Mouse (Mus musculus) midbrain, embryonic 15.5 days (tissue): ENCODE measurements around the gene 6030452D12Rik. TPM values are rescaled to one million over a fixed set of nuclear protein-coding genes. Genes with fewer than 3 reads are reported as not detected.

Source experiments
- ATAC-seq: fragments of 200-750 bp; cut with Nextera tagmentation; replicated peaks from 2 replicates; pipeline ENCODE4 v1.8.0; 2017; ENCODE audit warnings: moderate TSS enrichment
- H3K27ac ChIP-seq: fragments of 300-500 bp; sonication (generic); 2 replicates; pipeline ENCODE4 v1.5.1; 2015; ENCODE audit warnings: mild to moderate bottlenecking, inconsistent platforms
- H3K27me3 ChIP-seq: fragments of 300-500 bp; sonication (generic); replicated peaks from 2 replicates; pipeline ENCODE4 v1.6.1; 2015; ENCODE audit warnings: inconsistent platforms
- H3K36me3 ChIP-seq: fragments of 300-500 bp; sonication (generic); replicated peaks from 2 replicates; pipeline ENCODE4 v1.6.1; 2015; ENCODE audit warnings: inconsistent platforms
- H3K4me1 ChIP-seq: fragments of 300-500 bp; sonication (generic); 2 replicates; pipeline ENCODE4 v1.6.1; 2015; ENCODE audit warnings: inconsistent platforms
- H3K4me2 ChIP-seq: fragments of 300-500 bp; sonication (generic); 2 replicates; pipeline ENCODE4 v1.6.1; 2015; ENCODE audit warnings: inconsistent platforms, mild to moderate bottlenecking, moderate library complexity
- H3K4me3 ChIP-seq: fragments of 300-500 bp; sonication (generic); 2 replicates; pipeline ENCODE4 v1.5.1; 2015; ENCODE audit warnings: mild to moderate bottlenecking, inconsistent platforms
- H3K9ac ChIP-seq: fragments of 300-500 bp; sonication (generic); 2 replicates; pipeline ENCODE4 v1.6.1; 2015; ENCODE audit warnings: mild to moderate bottlenecking, inconsistent platforms
- H3K9me3 ChIP-seq: fragments of 300-500 bp; sonication (generic); 2 replicates; pipeline ENCODE4 v1.6.1; 2016; ENCODE audit warnings: inconsistent platforms
- WGBS: fragments of 180-500 bp; shearing (Covaris S2); methylation state at CpG from one replicate; pipeline ENCODE4 v1.1.7; 2015; ENCODE audit warnings: mixed read lengths; 5-methylcytosine and 5-hydroxymethylcytosine counted together
- polyA plus RNA-seq: library from polyadenylated mRNA; unstranded; fragments of >200 nt; fragmentation: Nextera tagmentation; extraction: Ambion mirVana; gene quantifications from 2 replicates; pipeline ENCODE4 v1.2.1, GENCODE M21; 2015

Gene 6030452D12Rik
- polyA plus RNA-seq, 1 experiment from 2014 or later, result not detected

DNA sequence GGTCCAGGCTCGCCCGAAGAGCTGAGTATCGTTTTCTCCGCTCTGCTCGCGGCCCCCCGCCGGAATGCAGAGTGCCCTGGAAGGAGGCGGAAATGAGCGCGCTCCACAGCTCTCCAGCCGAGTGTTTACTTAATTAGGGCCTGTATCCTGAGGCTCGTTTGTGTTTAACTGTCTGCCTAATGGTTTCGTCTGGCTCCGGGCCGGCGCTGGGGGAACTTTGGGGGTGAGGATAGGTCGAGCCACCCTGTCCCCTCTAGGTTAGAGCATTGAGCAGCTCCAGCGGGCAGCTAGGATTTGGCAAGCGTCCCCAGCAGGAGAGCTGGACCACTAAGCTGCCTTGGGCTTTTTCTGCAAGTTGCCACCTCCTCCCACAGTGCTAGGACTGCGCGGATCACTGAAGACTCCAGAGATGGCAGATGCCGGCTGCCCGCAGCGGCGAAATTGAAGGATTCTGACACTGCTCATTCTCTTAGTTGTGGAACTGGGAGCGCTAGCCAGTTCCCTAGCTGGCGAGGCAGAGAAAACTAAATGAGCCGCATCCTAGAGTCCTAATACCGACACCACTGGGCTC is 7.5 kb downstream of the 6030452D12Rik start:
- H3K27ac ChIP-seq, result 0 out of 2 replicates have a peak overlapping the region, but pooled peaks have one; percentile 9
- H3K4me3 ChIP-seq, result peak overlapping the region; percentile 29
- H3K36me3 ChIP-seq, result no peaks in the 10 kb centered on the region
- peaks cover 51% of the 10 kb centered on the region for H3K27me3 ChIP-seq
- peak overlapping the region; percentile 71 for H3K4me2 ChIP-seq
- ATAC-seq, result peak; percentile 60
- H3K9ac ChIP-seq, result peak overlapping the region; percentile 34
- WGBS, result under 1% methylated on average over 30 of the region's 30 CpGs
- H3K9me3 ChIP-seq, result no peaks in the 10 kb centered on the region
- H3K4me1 ChIP-seq, result peaks cover 34% of the 10 kb centered on the region

GRCm38 (mm10) chr8:106508456-106508855 is 8.1 kb downstream of the 6030452D12Rik start:
- ATAC-seq, result peak; percentile 17; the same call in 1 of the 2 replicates
- peaks cover 34% of the 10 kb centered on the region for H3K4me1 ChIP-seq
- H3K27me3 ChIP-seq, result peaks cover 57% of the 10 kb centered on the region
- H3K4me3 ChIP-seq, result no peak overlapping the region; the same call in 1 of the 2 replicates
- WGBS, result 23% methylated on average over 3 of the region's 3 CpGs
- H3K9ac ChIP-seq, result no peak overlapping the region
- no peaks in the 10 kb centered on the region for H3K36me3 ChIP-seq
- peak overlapping the region; percentile 71 for H3K4me2 ChIP-seq
- no peaks in the 10 kb centered on the region for H3K9me3 ChIP-seq
- no peak overlapping the region for H3K27ac ChIP-seq

DNA sequence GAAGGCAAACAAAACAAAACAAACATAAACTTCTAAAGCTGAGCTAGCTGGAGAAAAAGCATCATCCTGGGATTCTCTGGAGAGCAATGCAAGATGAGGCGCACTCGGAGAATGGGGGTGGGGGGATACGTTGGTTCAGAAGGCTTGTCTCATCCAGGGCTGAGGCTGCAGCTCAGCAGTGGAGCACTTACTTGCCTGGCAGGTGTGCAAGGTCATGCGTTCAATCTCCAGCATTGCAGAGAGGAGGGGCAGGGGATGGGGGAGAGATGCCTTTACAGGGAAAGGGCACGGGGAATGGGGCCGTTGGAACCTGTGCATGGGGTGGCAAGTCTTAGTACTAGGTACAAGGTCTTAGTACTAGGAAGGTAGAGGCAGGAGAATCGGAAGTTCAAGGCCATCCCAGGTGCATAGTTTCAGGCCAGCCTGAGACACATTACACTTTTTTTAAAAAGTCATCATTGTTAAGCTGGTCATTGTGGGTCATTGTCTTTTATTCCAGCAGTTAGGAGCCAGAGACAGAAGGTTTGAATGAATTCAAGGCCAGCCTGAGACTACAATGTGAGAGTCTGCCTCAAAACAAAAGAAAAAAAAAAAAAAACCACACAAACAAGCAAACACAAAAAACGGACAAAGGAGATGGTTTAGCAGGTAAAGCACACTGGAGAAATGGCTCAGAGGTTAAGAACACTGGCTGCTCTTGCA is 8.9 kb downstream of the 6030452D12Rik start:
- Histone ChIP-seq H3K9me3 (no peaks in the 10 kb centered on the region), H3K36me3 (no peaks in the 10 kb centered on the region), H3K27ac (no peak overlapping the region), H3K9ac (no peak overlapping the region), H3K4me3 (no peak overlapping the region), H3K27me3 (peaks cover 59% of the 10 kb centered on the region), H3K4me2 (no peak overlapping the region), H3K4me1 (peaks cover 34% of the 10 kb centered on the region)
- ATAC-seq, result no peak
- 55% methylated on average over 8 of the region's 8 CpGs for WGBS

DNA sequence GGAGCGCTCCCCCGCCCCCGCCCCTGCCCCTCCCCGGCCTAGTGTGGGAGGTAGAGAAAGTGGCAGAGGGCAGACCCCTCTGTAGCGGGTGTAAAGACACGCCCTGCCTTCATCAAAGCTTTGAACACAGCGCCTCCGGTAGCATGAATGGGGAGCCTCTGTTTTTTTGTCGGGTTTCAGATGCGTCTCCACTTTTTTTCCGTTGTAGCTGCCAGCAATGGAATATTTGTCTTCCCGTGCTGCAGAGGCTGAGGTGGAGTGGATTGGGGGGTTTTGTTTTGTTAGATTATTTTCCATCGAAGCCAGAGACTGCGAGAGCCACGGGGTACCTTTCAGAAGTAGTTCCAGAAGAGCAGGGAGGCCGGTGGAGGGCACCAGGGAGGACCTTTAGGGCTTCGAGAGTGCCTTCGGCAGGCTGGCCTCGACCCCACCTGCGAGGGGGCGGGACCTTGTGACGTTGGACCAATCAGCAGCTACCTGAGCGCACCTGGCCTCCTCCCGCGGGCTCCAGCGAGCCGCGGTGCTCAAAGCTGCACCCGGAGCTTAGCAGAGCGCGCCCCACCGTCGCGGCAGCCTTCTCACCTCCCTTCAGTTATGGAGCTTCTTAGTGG is 10.1 kb downstream of the 6030452D12Rik start, which contains the start of gene Cdh3:
Gene Cdh3 (plus strand): TSS at position 527 of the 611 bp plus-strand sequence.
- H3K4me1 ChIP-seq, result peaks cover 34% of the 10 kb centered on the region
- peak; percentile 37; the same call in 1 of the 2 replicates for ATAC-seq
- H3K27me3 ChIP-seq, result peaks cover 59% of the 10 kb centered on the region
- peak within 1 kb of the TSS; percentile 38 for H3K4me3 ChIP-seq
- no peaks in the 10 kb centered on the region for H3K9me3 ChIP-seq
- peak within 1 kb of the TSS; percentile 72 for H3K4me2 ChIP-seq
- 1% methylated on average over 34 of the region's 34 CpGs for WGBS
- H3K27ac ChIP-seq, result no peak within 1 kb of the TSS
- H3K36me3 ChIP-seq, result no peaks in the 10 kb centered on the region
- H3K9ac ChIP-seq, result peak within 1 kb of the TSS; percentile 35

GRCm38 (mm10) chr8:106511065-106511501 is 10.8 kb downstream of the 6030452D12Rik start:
- Histone ChIP-seq H3K27ac (no peak overlapping the region), H3K9ac (0 out of 2 replicates have a peak overlapping the region, but pooled peaks have one; percentile 35), H3K9me3 (no peaks in the 10 kb centered on the region), H3K4me2 (peak overlapping the region; percentile 72), H3K27me3 (peaks cover 59% of the 10 kb centered on the region), H3K4me3 (peak overlapping the region; percentile 38), H3K4me1 (peaks cover 34% of the 10 kb centered on the region), H3K36me3 (no peaks in the 10 kb centered on the region)
- ATAC-seq, result peak; percentile 48; the same call in 1 of the 2 replicates
- under 1% methylated on average over 22 of the region's 22 CpGs for WGBS

DNA sequence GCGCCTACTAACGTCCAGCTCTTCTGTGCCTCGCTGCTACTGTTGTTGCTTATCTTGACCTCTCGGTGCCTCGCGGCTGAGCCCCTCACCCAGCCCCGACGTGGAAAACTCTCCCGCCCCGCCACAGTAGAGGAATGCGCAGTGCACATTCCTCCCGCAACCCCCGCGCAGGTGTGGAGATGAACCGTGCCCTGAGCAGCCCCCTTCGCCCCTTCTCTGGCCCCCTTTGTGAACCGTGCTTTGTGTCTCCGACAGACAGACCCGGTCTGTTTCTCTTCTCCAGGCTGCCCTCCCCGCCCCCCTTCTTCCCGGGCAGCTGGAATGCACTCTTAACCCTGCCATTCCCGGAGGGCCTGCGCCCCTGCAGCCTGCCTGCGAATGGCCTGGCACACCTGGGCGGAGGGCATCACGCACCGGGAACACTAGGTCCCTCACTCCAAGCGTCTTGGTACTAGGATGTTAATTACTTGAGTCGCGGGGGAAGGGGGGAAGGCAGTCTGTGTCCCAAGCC is 11.3 kb downstream of the 6030452D12Rik start:
- peak overlapping the region; percentile 72 for H3K4me2 ChIP-seq
- H3K27ac ChIP-seq, result no peak overlapping the region
- H3K36me3 ChIP-seq, result no peaks in the 10 kb centered on the region
- no peaks in the 10 kb centered on the region for H3K9me3 ChIP-seq
- H3K9ac ChIP-seq, result no peak overlapping the region
- H3K27me3 ChIP-seq, result peaks cover 59% of the 10 kb centered on the region
- peaks cover 34% of the 10 kb centered on the region for H3K4me1 ChIP-seq
- WGBS, result under 1% methylated on average over 30 of the region's 30 CpGs
- ATAC-seq, result no peak
- H3K4me3 ChIP-seq, result peak overlapping the region; percentile 38

- no peaks in the 10 kb centered on the region for H3K36me3 ChIP-seq
- no peaks in the 10 kb centered on the region for H3K9me3 ChIP-seq
- WGBS, result 72% methylated on average over 7 of the region's 7 CpGs
- peaks cover 30% of the 10 kb centered on the region for H3K4me1 ChIP-seq
- no peak for ATAC-seq
- no peak overlapping the region for H3K9ac ChIP-seq
- no peak overlapping the region for H3K27ac ChIP-seq
- H3K27me3 ChIP-seq, result peaks cover 53% of the 10 kb centered on the region
- no peak overlapping the region for H3K4me2 ChIP-seq
- H3K4me3 ChIP-seq, result no peak overlapping the region
Measured at GRCm38 (mm10) chr8:106512475-106513150, 12.3 kb downstream of the 6030452D12Rik start.

DNA sequence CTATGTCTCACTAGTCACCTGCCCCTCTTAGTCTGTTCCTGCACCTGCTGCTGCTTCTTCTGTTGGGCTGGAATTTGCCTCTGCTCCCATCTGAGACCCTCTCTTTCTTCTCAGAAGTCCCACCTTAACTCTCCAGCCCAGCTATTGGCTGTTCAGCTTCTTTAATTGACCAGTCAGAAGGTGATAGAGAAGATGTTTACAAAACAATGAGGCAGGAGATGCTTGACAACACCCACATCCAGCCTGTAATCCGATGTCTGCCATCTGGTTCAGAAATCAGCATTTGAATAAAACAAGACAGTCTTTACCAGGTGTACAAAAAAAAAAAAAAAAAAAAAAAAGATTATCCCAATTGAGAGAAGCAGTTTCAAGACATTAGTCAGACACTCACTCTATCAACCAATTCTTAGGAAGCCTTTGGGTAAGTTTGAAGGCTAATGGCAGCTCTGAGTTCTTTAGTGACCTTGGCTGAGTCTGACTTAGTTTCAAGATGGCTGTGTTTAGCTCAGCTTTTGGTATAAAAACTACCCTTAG is 15.7 kb downstream of the 6030452D12Rik start:
- 18% methylated on average over 1 of the region's 1 CpGs for WGBS
- Histone ChIP-seq H3K4me3 (no peak overlapping the region), H3K9me3 (no peaks in the 10 kb centered on the region), H3K4me1 (peaks cover 10% of the 10 kb centered on the region), H3K4me2 (no peak overlapping the region), H3K27ac (no peak overlapping the region), H3K27me3 (peaks cover 26% of the 10 kb centered on the region), H3K9ac (no peak overlapping the region), H3K36me3 (no peaks in the 10 kb centered on the region)
- no peak for ATAC-seq

DNA sequence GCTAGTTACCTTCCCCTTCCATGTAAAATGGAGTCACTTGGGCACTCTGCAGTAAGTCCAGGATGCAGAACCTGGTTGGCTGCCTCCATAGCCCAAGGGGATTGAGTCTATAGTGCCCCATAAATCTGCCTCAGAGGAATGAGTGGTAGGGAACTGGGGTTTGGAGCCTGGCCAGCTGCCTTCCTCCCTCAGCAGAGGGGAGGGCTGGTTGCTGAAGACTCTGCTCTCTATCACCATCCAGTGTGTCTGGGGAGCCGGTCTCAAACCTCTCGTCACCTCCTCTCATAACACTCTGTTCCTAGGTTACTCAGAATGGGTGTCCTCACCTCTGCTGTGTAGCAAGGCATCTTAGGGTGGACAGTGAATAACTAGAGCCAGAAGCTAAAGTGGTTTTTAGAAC is 16.3 kb downstream of the 6030452D12Rik start:
- Histone ChIP-seq H3K4me2 (no peak overlapping the region), H3K4me1 (peaks cover 4% of the 10 kb centered on the region), H3K36me3 (no peaks in the 10 kb centered on the region), H3K9ac (no peak overlapping the region), H3K27me3 (peaks cover 20% of the 10 kb centered on the region), H3K27ac (no peak overlapping the region), H3K9me3 (no peaks in the 10 kb centered on the region), H3K4me3 (no peak overlapping the region)
- ATAC-seq, result no peak
- WGBS, result 71% methylated on average over 2 of the region's 2 CpGs

DNA sequence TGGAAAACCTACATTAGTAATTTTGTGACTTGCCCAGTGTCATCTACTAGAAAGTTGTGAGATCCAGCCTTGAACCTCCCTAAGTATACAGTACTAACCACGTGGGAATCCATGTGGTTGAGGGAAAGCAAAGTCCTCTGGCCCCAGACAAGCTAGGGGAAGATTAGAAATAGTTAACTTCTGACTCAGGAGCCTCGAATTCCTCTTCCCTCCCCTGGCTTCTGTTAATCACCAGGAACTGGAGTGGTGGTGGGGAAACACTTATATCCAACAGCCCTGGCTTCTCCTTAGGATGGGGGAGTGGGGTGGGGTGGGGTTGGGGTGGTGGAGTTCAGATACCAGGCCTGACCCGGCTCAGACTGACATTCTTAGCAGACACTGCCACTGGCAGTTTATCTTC is 18.4 kb downstream of the 6030452D12Rik start:
- WGBS, result 38% methylated on average over 3 of the region's 3 CpGs
- ATAC-seq, result no peak
- Histone ChIP-seq H3K36me3 (no peaks in the 10 kb centered on the region), H3K9ac (no peak overlapping the region), H3K4me3 (no peak overlapping the region), H3K9me3 (no peaks in the 10 kb centered on the region), H3K4me1 (no peaks in the 10 kb centered on the region), H3K4me2 (no peak overlapping the region), H3K27ac (no peak overlapping the region), H3K27me3 (no peaks in the 10 kb centered on the region)

DNA sequence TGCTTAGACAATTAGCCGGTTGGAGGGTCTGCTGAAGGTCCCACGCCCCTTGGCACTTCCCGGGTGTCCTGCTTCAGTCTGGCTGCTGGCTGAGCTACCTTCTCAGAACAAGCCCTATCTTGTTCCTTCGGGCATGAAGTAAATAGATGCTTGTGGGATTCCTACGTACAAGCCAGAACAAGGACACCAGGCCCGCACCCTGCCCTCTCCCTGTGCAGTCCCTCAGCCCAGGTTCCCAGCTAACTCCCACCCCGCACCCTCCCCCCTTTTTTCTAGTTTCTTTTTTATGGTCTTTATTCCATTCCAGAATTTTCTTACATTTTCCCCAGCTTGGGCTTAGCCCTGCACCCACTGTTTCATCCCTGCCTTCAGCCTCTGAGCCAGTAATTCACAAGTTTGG is 20.3 kb downstream of the 6030452D12Rik start:
- no peak for ATAC-seq
- Histone ChIP-seq H3K27me3 (no peaks in the 10 kb centered on the region), H3K4me3 (no peak overlapping the region), H3K27ac (no peak overlapping the region), H3K9me3 (no peaks in the 10 kb centered on the region), H3K9ac (no peak overlapping the region), H3K36me3 (no peaks in the 10 kb centered on the region), H3K4me2 (no peak overlapping the region), H3K4me1 (no peaks in the 10 kb centered on the region)
- WGBS, result 84% methylated on average over 7 of the region's 7 CpGs
